Mouse (Mus musculus) testis, adult 2 months (tissue): ENCODE measurements around the gene Tbc1d17.

Experiments used
- CTCF ChIP-seq: fragments of 200-500 bp; IDR thresholded peaks from 2 replicates; pipeline ENCODE4 v1.5.1; 2012; ENCODE audit warnings: low read depth, mild to moderate bottlenecking, inconsistent platforms, low read length, moderate library complexity; ENCODE audit not compliant: control insufficient read depth, insufficient read depth, insufficient replicate concordance
- POLR2A ChIP-seq: fragments of 200-500 bp; IDR thresholded peaks from 2 replicates; pipeline ENCODE4 v1.6.1; 2012; ENCODE audit warnings: low read depth, mild to moderate bottlenecking, inconsistent platforms, low read length, moderate library complexity; ENCODE audit not compliant: control insufficient read depth

DNA sequence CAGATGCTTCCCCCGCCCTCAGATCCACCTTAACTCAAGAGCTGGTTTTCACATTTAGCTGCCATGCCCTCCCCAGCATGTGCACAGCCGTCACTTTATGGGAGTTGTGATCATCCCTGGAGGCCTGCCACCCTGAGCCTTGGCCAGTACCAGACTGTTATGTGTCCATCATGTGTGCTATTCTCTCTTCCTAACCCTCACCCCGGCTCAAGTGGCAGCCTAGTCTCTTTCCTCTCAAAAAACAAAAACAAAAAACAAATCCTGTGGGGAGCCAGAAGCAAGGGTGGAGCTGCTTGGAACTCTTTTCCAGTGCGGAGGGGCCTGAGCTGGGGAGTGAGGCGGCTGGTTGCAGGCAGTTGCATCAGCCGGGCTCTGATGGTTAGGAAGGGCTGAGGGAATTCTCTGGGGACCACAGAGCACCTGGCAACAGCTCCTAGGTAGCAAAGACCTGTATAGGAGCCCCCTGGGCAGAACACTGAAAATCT, 30.1 kb downstream of the Tbc1d17 start:
- TF ChIP-seq POLR2A (no peak), CTCF (no peak)
